Mouse (Mus musculus) midbrain, embryonic 14.5 days (tissue): ENCODE measurements around the gene Rhog. TPM values are rescaled to one million over a fixed set of nuclear protein-coding genes. Genes with fewer than 3 reads are reported as not detected.

Experiments
- ATAC-seq: fragments of 200-750 bp; cut with Nextera tagmentation; 2 replicates; pipeline ENCODE4 v1.8.0; 2017; ENCODE audit warnings: moderate number of reproducible peaks, moderate library complexity; ENCODE audit not compliant: low FRiP score, low TSS enrichment
- DNase-seq: peaks from one replicate; pipeline ENCODE4 v3.0.0-alpha.2; 2015
- H3K27ac ChIP-seq: fragments of 300-500 bp; sonication (generic); replicated peaks from 2 replicates; pipeline ENCODE4 v1.5.1; 2014; ENCODE audit warnings: mild to moderate bottlenecking, low read depth, low read length, moderate library complexity
- H3K27me3 ChIP-seq: fragments of 300-500 bp; sonication (generic); 2 replicates; pipeline ENCODE4 v1.6.1; 2014; ENCODE audit warnings: low read length, control low read depth, mixed read lengths; ENCODE audit not compliant: control insufficient read depth, insufficient read depth
- H3K36me3 ChIP-seq: fragments of 300-500 bp; sonication (generic); 2 replicates; pipeline ENCODE4 v1.6.1; 2014; ENCODE audit warnings: low read length, control low read depth; ENCODE audit not compliant: control insufficient read depth, insufficient read depth
- H3K4me1 ChIP-seq: fragments of 300-500 bp; sonication (generic); 2 replicates; pipeline ENCODE4 v1.6.1; 2014; ENCODE audit warnings: mild to moderate bottlenecking, antibody characterized with exemption, low read length, control low read depth; ENCODE audit not compliant: control insufficient read depth, insufficient read depth
- H3K4me2 ChIP-seq: fragments of 300-500 bp; sonication (generic); 2 replicates; pipeline ENCODE4 v1.6.1; 2014; ENCODE audit warnings: mild to moderate bottlenecking, low read length, moderate library complexity
- H3K4me3 ChIP-seq: fragments of 300-500 bp; sonication (generic); replicated peaks from 2 replicates; pipeline ENCODE4 v1.5.1; 2014; ENCODE audit warnings: low read depth, low read length
- H3K9ac ChIP-seq: fragments of 300-500 bp; sonication (generic); replicated peaks from 2 replicates; pipeline ENCODE4 v1.6.1; 2014; ENCODE audit warnings: mild to moderate bottlenecking, low read length, moderate library complexity
- H3K9me3 ChIP-seq: fragments of 300-500 bp; sonication (generic); 2 replicates; pipeline ENCODE4 v1.6.1; 2016; ENCODE audit warnings: low read length, control low read depth, mixed read lengths; ENCODE audit not compliant: control insufficient read depth
- whole genome bisulfite sequencing: fragments of 180-500 bp; shearing (Covaris S2); extraction: QIAGEN DNeasy Blood & Tissue Kit; methylation state at CpG from one replicate; pipeline ENCODE4 v1.1.7; 2014; 5-methylcytosine and 5-hydroxymethylcytosine counted together
- polyA plus RNA-seq: library from polyadenylated mRNA; unstranded; fragments of >200 nt; fragmentation: Nextera tagmentation; extraction: Ambion mirVana; gene quantifications from 2 replicates; pipeline ENCODE4 v1.2.1, GENCODE M21; 2014

The Rhog gene
- polyA plus RNA-seq, 1 experiment from 2014 or later = 15.7 TPM

- H3K27ac ChIP-seq = no peak overlapping the region
- H3K9me3 ChIP-seq = no peaks in the 10 kb centered on the region
- H3K4me3 ChIP-seq = no peak overlapping the region
- 90% methylated on average over 3 of the region's 3 CpGs for WGBS
- no peak overlapping the region for H3K9ac ChIP-seq
- no peak overlapping the region for H3K4me2 ChIP-seq
- DNase-seq (no peak), ATAC-seq (no peak)
- H3K27me3 ChIP-seq = no peaks in the 10 kb centered on the region
- no peaks in the 10 kb centered on the region; the same call in 1 of the 2 replicates for H3K36me3 ChIP-seq
- no peaks in the 10 kb centered on the region for H3K4me1 ChIP-seq
Observed at GRCm38 (mm10) chr7:102200576-102200975, 55.3 kb downstream of the Rhog start.

DNA sequence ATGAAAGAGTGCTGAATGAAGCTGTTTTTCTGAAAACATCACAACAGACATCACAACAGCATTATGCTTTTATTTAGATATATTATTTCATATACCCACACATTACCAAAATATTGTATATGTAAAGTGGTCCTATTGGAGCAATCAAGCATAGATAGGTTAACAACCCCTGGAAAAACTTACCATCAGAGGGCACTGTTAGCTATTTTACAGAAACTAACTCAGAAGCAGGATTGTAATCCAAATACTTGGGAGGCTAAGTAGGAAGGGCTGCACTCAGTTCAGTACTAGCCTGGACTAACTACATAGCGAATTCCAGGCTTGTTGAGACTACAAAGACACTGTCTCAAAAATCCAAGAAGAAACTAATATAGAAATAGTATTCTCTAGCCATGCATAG lies 63.5 kb downstream of the Rhog start:
- peaks cover 54% of the 10 kb centered on the region for H3K36me3 ChIP-seq

More for the DNA sequence above, 63.5 kb downstream of the Rhog start:
- H3K27ac ChIP-seq = no peak overlapping the region
- no peaks in the 10 kb centered on the region for H3K27me3 ChIP-seq
- 93% methylated on average over 1 of the region's 1 CpGs for WGBS
- no peak overlapping the region for H3K4me3 ChIP-seq
- no peaks in the 10 kb centered on the region for H3K9me3 ChIP-seq
- no peak overlapping the region for H3K9ac ChIP-seq
- H3K4me2 ChIP-seq = no peak overlapping the region
- no peaks in the 10 kb centered on the region for H3K4me1 ChIP-seq
- ATAC-seq (no peak), DNase-seq (peak; percentile 8)

Other genes with a start within 250 kb of the Rhog start
- 4.0 and 6.0 TPM in 2 replicates for gene Il18bp, start 237.4 kb downstream of the Rhog start, polyA plus RNA-seq
- 30.7 and 31.1 TPM in 2 replicates for gene Rnf121, start 190.6 kb downstream of the Rhog start, polyA plus RNA-seq
- gene Xndc1, start 190.5 kb downstream of the Rhog start, polyA plus RNA-seq = 21.0 and 24.3 TPM in 2 replicates
- gene Xntrpc, start 190.3 kb downstream of the Rhog start, polyA plus RNA-seq = 1.3 and 1.5 TPM in 2 replicates
- 0.16 TPM in 1 of 2 replicates, not detected in the other for gene Trpc2, start 172.9 kb downstream of the Rhog start, polyA plus RNA-seq
- gene Art1, start 154.3 kb downstream of the Rhog start, polyA plus RNA-seq = 0.39 TPM in 1 of 2 replicates, not detected in the other
- 0.19 and 0.24 TPM in 2 replicates for gene Art5, start 146.6 kb downstream of the Rhog start, polyA plus RNA-seq
- not detected in 2 replicates for gene Chrna10, start 139.2 kb downstream of the Rhog start, polyA plus RNA-seq
- gene Nup98, start 45.9 kb downstream of the Rhog start, polyA plus RNA-seq = 22.2 and 28.5 TPM in 2 replicates
- 47.9 and 55.8 TPM in 2 replicates for gene Pgap2, start 45.8 kb downstream of the Rhog start, polyA plus RNA-seq
- 9.5 and 11.3 TPM in 2 replicates for gene Stim1, start 11.8 kb upstream of the Rhog start, polyA plus RNA-seq
- gene Rrm1, start 185.6 kb upstream of the Rhog start, polyA plus RNA-seq = 36.2 and 65.9 TPM in 2 replicates
- 0.61 and 0.74 TPM in 2 replicates for gene Olfr543, start 225.6 kb upstream of the Rhog start, polyA plus RNA-seq
- 0.14 and 0.22 TPM in 2 replicates for gene Olfr544, start 232.3 kb upstream of the Rhog start, polyA plus RNA-seq
- gene Olfr545, start 243.5 kb upstream of the Rhog start, polyA plus RNA-seq = 0.20 TPM in 1 of 2 replicates, not detected in the other